Mouse (Mus musculus): ENCODE results near the gene Tmem189.

Gene Tmem189

DNA sequence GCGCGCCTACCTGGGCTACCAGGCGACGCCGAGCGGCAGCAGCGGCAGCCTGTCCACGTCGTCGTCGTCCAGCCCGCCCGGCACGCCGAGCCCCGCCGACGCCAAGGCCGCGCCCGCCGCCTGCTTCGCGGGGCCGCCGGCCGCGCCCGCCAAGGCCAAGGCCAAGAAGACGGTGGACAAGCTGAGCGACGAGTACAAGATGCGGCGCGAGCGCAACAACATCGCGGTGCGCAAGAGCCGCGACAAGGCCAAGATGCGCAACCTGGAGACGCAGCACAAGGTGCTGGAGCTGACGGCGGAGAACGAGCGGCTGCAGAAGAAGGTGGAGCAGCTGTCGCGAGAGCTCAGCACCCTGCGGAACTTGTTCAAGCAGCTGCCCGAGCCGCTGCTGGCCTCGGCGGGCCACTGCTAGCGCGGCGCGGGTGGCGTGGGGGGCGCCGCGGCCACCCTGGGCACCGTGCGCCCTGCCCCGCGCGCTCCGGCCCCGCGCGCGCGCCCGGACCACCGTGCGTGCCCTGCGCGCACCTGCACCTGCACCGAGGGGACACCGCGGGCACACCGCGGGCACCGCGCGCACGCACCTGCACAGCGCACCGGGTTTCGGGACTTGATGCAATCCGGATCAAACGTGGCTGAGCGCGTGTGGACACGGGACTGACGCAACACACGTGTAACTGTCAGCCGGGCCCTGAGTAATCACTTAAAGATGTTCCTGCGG, at the start of gene Tmem189:
Gene Tmem189 (minus strand): TSS at position 322 of the 718 bp plus-strand sequence.
- peak in 1 of 2 experiments; percentile 48 for DNase-seq (ENCODE audit: low spot score in 2 of 2)

DNA sequence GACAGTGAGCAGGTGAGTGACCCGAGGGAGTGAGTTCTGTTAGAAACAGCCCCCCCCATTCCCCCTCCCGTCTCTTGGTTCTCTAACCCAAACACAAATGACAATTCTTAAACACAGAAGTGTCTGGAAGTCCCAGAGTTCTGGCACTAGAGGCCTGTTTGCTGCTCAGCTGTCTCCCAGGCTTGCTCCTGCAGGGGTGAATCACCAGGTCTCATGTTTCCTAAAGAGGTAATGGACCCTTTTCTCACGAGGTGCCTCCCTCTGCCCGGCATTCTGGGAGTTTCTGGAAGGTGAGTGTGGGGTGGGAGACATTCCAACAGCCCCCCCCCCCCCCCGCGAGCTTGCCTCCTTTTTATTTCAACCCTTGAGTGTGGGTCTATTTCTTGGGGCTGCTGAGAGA, 49.4 kb upstream of the Tmem189 start:
- no peak for DNase-seq (ENCODE audit: low spot score in 2 of 2)

DNA sequence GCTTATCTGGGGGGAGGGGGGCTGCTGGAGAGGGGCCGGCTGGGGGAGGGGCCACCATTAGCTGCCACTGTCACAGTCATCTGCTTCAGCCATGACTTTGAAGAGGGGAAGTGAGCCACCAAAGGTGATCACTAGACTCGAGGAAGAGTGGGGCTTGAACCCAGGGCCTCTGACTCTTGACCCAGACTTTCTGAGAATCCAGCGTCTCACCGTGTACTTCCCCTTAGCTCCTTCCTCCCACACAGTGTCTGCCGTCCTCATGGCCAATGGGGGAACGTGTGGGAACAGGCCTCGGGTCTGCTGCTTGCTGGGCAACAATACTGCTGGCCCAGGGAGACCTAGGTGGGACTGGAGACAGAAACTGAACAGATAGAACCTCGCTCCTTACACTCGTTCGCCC, 45.2 kb upstream of the Tmem189 start:
- DNase-seq (ENCODE audit: low spot score in 2 of 2): no peak

DNA sequence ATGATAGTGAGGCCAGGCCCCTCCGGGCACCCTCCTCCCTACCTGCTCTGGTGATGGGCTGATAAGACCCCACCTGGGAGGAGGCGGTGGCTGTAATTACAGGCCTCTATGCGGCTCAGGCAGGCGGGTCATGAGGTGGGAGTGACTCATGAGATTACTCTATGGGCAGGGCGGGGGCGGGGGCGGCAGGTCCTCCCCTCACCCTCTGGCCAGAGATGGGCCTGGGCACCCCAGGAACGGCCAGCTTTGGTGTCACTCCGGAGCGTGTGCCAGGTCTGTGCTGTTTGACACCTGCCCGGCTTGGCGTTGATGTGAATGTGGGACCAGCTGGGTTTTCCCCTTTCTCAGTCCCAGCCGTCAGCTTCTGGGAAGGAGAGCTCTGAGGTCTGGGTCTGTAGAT, 41.5 kb upstream of the Tmem189 start:
- DNase-seq (ENCODE audit: low spot score in 2 of 2): no peak

DNA sequence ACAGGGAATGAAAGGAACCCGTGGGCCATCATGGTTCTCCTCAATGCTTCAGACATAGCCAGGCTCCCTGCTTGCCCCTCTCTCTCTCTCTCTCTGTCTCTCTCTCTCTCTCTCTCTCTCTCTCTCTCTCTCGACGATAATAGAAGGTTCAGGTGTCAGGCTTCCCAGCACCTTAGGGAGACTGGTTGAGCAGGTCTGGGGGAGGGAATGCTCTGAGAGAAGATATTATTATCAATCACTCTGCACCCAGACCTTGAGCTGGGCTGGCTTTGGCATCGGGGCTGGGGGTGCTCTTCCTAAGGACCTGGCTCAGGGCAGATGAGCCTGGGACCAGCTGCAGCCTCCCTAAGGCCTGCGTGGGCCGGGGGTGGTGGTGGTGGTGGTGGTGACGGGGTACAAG, 40.4 kb upstream of the Tmem189 start:
- no peak for DNase-seq (ENCODE audit: low spot score in 2 of 2)

DNA sequence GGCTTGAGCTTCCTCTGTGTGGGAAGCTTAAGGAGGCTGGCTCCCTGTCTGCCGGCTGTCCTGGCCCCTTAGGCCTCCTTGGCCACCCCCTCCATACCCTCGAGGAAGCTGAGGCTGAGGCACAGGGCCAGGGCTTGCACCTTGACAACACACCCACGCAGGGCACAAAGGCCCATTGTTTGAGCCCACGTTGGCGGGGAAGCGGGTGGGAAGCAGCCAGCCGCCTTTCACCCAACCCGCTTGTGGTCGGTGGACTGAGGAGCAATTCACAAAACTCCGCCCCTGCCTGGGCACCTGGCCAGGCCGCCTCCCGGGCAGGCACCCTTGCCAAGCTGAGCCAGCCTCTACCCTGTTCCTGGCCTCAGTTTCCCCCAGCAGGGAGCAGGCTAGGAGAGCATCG, 37.5 kb upstream of the Tmem189 start:
- DNase-seq (ENCODE audit: low spot score in 2 of 2): peak; percentile 37 to 72

DNA sequence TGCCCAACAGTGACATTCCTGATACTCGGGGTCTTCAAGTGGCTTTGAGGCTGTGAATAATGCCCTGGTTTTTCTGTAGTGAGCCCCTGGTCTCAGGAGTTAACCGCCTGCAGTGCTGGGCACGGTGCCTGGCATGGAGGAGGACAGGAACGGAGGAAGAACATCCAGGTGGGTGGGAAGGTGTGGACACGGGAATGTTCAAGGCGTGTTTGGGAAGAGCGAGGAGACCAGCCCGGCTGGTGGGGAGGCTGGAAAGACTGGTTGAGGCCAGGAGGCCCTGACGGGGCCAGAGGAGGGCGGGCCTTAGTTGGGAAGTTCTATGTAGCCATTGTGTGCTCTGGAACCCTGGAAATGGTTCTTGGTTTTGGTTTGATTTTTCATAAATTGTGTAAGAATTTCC, 36.3 kb upstream of the Tmem189 start:
- no peak for DNase-seq (ENCODE audit: low spot score in 2 of 2)

DNA sequence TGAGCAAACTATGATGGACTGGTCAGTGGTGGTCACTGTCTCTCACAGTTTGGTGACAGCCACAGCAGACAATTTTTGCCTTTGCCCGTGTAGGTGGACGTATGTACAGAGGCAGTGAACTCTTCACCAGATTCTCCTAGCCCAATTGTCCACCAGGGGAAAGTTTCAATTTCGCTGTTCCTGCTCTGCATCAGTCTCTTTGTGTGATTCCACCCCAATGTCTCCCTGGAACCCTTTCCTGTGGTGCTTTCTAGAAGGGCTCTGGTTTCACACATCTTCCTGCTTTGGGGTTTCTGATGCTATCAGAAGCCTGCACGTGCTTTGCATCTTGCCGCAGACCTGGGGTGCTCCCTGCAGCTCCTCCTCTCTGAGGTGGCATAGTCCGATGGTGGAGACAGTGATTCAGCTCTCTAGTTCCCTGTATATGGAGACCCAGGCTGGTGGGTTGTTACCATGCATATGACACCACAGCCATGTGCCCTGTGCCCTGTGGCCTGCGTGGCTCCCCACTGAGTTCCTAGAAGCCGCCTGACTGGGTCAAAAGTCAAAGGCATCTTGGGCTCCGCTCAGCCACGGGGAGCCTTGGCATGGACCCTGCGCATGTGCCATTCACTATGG, 34.1 kb upstream of the Tmem189 start:
- DNase-seq (ENCODE audit: low spot score in 2 of 2): no peak

DNA sequence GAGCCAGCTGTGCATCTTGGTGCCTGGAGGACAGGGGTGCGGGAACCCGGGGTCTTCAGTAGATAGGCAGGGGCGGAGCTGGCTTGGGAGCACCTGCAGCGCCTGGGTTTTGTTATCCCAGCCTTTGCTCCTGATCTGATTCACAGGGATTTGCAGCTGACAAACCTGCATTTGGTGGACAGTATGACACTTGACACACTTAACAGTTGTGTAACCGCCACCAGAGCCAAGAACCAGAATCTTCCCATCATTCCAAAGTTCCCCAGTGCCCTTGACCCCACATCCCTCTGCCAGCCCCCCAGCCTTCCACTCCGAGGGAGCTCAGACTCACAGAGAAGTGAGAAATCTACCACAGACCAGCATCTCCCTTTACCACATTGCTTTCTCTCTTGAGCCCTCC, 32.9 kb upstream of the Tmem189 start:
- DNase-seq (ENCODE audit: low spot score in 2 of 2): no peak

DNA sequence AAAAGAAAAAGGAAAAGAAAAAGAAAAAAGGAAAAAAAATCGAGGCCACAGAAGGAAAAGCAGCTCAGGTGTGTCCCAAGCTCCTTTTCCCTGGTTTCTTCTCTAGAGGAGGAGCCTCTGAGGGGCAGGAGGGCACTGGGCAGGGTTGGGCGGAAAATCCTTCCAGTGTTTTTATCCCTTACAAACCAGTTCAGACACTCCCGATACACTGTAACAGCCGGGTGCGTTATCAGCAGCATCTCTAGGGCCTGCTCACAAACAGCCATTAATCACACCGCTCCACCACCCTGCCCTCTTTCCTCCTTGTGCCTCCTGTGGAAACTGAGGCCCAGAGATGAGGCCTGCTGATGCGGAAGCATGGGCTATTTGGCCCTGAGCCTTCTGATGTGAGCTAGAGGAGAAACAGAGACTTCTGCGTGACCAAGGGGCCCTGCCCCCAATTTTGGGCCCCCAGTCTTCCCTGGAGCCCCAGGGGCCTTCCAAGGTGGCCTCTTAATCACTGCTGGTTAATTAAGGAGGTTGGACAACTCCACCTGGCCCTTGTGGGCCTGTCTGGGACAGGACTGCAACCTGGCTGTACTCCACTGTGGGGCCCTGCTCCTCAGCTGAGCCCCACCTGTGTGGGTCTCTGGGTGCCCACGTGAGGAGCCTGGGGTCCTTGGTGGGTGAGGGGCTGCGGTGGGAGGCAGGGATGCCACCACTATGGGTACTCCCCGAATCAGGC, 31.7 kb upstream of the Tmem189 start:
- DNase-seq (ENCODE audit: low spot score in 2 of 2): no peak

DNA sequence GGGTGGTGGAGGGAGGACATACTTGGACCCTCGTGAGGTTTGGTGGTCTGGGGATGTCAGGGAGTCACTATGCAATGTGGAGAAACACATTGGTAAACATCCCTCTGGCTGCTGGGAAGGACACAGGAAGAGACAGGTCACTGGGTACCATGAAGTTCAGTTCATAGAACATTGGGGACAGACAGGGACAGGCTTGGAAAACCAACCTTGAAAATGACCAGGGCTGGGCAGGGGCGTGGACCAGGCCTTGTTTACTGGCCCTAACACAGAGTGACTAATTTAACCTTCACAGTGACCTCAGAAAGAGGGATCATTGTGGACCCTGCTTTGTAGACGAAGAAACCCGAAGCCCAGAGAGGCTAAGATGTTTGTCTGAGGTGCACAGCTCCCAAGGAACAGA, 29.9 kb upstream of the Tmem189 start:
- no peak for DNase-seq (ENCODE audit: low spot score in 2 of 2)

DNA sequence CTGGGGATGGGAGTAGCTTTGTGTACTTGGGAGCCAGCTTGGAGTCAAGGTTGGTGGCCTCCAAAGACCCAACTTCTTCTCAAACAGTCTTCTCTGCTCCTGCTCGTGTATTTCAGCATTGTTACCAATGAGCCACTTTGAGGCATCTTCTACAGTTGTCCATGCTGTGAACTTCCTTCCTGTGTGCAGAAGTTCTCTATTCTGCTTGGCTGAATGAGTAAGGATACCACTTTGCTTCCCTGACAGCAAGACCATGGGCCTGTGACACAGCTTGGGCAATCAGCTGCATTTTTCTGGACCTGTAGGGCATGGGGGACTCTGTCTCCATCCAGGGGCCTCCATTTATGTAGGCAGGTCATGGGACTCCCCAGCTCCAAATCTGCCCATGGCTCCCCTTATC, 27.6 kb upstream of the Tmem189 start:
- no peak for DNase-seq (ENCODE audit: low spot score in 2 of 2)

DNA sequence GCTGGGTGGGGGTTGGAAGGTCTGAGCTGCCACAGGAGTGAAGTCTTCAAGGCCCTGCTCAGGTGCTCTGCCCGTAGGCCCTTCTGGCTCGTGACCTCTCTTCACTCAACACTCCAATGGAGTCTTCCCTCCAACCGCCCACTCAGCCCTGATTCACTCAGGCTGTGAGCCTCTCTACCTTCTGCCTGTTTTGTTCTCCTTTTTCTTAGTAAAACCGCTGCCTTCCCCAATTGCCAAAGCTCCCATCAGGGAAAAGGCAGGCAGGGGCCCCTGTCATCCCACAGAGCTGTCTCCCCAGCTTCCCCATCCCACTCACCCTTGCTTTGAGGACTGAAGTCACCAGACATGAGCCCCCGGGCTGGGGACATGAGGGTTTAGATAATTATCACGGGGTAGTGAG, 25.4 kb upstream of the Tmem189 start:
- no peak for DNase-seq (ENCODE audit: low spot score in 2 of 2)

DNA sequence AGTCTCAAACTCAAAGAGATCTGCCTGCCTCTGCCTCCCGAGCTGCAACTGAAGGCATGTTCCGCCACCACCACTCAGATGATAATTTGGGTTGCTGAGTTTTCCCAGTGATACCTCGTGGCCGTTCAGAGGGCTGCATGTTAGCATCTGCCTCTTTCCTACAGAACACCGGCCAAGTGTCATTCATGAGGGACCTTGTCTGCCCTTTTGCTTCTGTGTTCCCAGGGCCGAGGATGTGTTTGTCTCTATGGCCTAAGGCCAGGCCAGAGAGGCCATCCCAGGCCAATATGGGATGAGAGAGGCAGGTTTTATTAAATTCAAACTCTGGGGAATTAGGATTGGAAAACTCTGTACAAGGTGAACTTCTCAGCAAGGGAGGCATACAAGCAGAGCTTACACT, 24.7 kb upstream of the Tmem189 start:
- DNase-seq (ENCODE audit: low spot score in 2 of 2): no peak

DNA sequence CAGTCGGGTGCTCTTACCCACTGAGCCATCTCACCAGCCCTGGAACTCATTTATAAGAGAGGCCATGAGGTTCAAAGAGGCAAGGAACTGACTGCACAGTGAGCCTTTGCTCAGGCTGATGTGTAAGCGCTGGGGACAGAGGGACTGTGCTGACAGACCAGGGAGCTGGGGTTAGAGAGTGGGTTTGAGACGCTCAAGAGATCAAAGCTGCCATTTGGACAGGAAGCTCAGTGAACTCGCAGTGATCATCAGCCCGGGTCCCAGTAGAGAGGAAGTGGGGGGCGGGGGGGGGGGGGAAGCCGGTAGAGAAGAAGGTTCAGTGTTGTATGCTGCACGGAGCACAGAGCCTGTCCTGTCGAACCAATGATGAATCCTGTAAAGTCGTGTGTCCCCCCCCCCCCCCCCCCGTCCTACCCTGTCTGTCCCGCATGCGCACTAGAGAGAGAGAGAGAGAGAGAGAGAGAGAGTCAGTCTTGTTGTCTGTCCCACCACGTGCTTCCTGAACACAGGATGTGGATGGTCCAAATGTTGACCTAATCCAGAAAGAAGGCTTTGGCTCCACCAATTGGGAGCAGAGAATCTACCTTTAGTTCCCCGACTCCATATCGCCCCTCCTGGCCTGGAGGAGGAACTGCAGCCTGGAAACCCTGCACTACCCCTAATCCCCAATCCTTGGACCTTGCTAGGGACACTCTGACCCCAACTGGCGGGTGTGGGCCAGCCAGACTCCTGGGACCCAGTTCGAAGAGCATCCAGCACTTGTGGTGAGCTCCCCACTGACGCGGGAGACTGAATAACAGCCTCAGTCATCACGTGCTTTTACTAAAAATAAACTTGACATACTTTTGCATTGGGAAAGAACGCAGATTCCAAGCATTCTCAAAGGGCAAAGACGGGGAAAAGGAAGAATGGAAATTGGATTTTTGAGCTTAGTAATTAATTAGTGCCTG, 23.5 kb upstream of the Tmem189 start:
- no peak for DNase-seq (ENCODE audit: low spot score in 2 of 2)

DNA sequence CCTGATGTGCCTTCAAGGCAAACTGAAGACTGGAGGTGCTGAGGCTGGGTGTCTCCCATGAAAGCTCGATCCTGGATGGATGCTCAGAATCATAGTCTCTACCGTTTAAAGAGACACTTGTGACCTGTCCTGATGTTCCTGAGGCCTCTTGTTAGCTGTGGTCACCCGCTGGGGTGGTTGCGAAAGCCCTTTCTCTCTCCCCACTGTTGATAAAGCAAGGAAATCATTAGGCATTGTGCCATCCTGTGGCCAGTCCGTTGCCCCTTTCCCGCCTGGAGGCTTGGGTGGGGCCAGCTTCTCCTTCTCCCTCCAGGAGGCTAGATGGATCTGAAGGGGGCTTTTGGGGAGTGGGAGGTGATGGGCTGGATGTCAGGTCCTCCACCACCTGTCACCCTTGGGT, 21.0 kb upstream of the Tmem189 start:
- DNase-seq (ENCODE audit: low spot score in 2 of 2): no peak

DNA sequence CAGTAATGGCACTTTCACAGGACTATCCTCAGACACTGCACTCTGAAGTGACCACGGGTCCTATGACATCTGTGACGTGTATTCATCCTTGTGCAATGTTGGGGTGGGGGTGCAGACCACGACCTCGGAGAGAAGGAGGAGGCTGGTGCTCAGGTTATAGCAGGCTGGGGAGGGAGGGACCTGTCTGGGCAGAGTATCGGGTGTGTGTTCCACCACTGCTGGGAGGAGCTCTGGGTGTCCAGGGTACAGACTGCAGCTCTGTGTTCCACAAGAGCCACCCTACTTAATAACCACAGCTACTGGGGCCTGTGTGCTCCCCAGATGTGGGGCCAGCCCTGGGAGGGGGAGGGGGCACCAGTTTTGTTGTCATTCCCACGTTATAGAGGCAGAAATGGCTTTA, 20.3 kb upstream of the Tmem189 start:
- no peak for DNase-seq (ENCODE audit: low spot score in 2 of 2)

DNA sequence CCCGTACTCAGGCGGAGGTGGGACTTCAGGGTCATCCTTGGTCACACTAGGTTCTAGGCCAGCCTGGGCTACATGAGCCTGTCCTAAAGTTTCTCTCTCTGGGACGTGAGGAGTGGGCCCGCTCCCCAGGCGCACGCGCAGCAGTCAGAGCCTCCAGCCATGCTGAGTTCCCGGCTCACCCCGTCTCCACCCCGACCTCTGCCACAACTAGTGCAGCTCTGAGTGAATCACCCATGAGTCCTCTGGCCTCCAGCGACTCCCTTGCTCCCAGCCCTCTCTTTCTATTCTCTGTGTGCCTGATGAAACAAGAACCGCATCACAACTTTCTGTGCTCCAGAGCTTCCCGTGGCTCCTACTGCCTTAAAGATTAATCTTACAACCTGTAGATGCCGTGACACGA, 18.8 kb upstream of the Tmem189 start:
- no peak for DNase-seq (ENCODE audit: low spot score in 2 of 2)

DNA sequence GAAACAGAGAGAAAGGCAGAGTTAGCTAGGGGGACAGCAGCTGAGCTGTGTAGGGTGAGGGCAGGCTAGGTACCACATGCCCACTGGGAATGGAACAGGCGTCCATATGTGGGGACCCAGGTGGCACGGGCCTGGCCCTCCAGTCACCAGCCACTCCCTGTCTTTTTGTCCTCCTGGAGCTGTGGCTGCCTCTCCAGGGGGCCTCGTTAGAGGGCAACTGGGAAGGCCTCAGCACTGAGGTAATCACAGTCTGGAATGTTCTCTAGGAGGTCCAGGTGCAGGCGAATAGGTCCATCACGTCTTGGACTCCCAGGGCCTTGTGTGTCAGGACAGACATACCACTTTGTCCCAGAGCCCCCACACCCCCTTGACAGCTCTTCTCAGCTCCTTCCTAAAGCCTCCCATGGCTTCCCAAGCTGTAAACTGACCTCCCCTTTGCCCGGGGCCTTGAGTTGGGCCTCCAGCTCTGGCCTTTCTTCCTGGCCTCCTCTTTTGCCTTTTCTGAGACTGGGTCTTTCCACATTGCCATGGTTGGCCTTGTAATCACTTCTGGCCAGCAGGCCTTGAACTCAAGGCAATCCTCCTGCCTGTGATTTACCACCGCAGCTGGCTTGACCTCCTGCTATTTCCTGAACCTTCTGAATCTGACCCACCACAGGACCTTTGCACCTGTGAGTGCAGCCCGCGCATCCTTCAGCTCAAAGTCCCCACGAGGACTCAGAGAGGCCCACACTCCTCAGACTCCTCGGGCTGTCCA, 16.7 kb upstream of the Tmem189 start:
- no peak for DNase-seq (ENCODE audit: low spot score in 2 of 2)

DNA sequence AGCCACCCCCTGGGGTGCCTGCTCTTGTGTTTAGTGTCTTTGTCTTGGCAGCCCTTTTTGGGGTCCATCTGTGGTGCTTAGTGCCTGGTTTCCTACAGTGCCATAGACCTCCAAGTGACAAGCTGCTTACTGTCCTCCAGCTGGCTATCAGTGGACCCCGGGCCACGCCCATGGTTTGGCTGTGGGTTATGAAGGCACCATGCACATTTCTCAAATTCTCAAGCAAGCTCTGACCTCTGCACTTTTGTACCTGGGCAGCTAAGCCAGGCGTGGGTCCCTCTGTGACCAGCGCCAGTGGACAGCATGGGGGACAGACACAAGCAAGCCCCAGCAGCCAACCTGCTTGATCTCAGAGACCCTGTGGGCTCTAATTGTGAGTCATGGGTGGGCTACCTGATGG, 14.8 kb upstream of the Tmem189 start:
- DNase-seq (ENCODE audit: low spot score in 2 of 2): no peak

DNA sequence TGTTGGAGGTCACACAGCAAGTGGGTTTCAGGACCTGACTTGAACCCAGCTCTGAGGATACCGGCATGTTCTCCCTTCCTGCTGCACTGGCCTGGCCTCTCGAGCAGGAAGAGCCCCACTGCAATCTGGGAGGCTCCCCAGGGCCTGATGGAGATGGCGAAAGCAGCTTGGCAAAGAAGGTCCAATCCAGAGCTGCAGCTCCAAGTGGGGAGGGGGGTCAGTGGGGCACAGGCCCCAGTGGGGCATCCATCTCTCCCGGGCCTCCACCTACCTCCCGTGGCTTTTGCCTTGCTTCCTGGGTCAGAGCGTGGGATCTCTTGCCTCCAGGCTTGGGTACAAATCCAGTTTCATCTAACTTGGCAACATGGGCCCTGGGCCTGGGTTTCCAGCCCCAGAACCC, 12.5 kb upstream of the Tmem189 start:
- DNase-seq (ENCODE audit: low spot score in 2 of 2): no peak

All from urinary bladder, postnatal 4 days (tissue).